ENCODE assay signal across 11 mouse cellular contexts in the genomic region with DNA sequence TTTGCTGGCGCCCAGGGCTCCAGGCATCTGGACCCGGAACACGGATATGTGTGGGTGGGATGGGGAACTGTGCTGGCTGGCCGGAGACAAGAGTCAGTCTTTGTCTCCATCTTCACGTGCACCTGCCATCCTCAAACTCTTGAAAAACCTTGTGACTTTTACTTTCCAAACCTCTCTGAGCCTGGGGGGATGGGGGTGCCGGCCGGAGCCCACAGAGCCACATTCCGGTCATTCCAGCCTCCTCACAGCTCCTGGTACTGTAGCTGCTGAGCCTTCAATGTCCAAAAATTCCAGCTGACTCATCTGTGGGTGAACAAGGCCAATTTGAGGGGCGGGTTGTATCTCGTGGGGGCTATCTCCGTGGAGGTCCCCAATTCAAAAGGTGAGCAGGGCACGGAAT. TPM values are rescaled to one million over a fixed set of nuclear protein-coding genes. Genes with fewer than 3 reads are reported as not detected.
DNase-seq lines count a peak whose midpoint lies in the region; ATAC-seq lines count a peak whose summit lies in the region.
"Had no signal": no experiment of that assay in that cellular context is flagged by ENCODE, and none has a peak within 500 bp of the region (broad histone marks: within the 10 kb centered on the region; RNA-seq: fewer than 3 reads in every experiment).

No protein-coding gene starts in this region.

- WGBS in heart, embryonic 16.5 days, result 13% methylated on average over 12 of the region's 12 CpGs

- H3K9me3 ChIP-seq in heart, embryonic 16.5 days (replicated peaks; ENCODE audit: control insufficient read depth, low read length), result no peaks in the 10 kb centered on the region
- H3K9me3 ChIP-seq: midbrain, embryonic 10.5 days had no signal

- H3K9ac ChIP-seq in heart, embryonic 16.5 days (ENCODE audit: low read length), result peak overlapping the region; percentile 52; the same call in 1 of the 2 replicates

- ATAC-seq in heart, embryonic 16.5 days (replicated peaks; ENCODE audit: extremely low read depth, insufficient read depth, low FRiP score), result no peak

- H3K4me2 ChIP-seq in heart, embryonic 16.5 days (ENCODE audit: low read depth, low read length), result peak overlapping the region; percentile 25

- H3K27ac ChIP-seq in heart, embryonic 16.5 days (ENCODE audit: low read length), result peak overlapping the region; percentile 77
- H3K27ac ChIP-seq: heart, adult 2 months; midbrain, embryonic 10.5 days had no signal

- H3K4me1 ChIP-seq in heart, embryonic 16.5 days (ENCODE audit: control insufficient read depth, insufficient read depth, low read length), result peaks cover 74% of the 10 kb centered on the region

- no peaks in the 10 kb centered on the region for H3K36me3 ChIP-seq in heart, embryonic 16.5 days (ENCODE audit: control insufficient read depth, insufficient read depth)
- H3K36me3 ChIP-seq: midbrain, embryonic 10.5 days had no signal

- H3K4me3 ChIP-seq in heart, embryonic 16.5 days (ENCODE audit: low read length), result no peak overlapping the region
- H3K4me3 ChIP-seq: heart, adult 2 months; midbrain, embryonic 10.5 days had no signal

- H3K27me3 ChIP-seq in heart, embryonic 16.5 days (ENCODE audit: control insufficient read depth, insufficient read depth, low read length), result no peaks in the 10 kb centered on the region

- peak; percentile 54 to 60 for DNase-seq in lung, adult 18-20 months
- DNase-seq in lung, postnatal 25 days (ENCODE audit: low spot score), result no peak
- DNase-seq in R1 (ENCODE audit: low read depth, low spot score), result peak; percentile 91
- peak; percentile 56 for DNase-seq in lung, postnatal 10 days
- no peak for DNase-seq in urinary bladder, adult 2 months (ENCODE audit: low spot score)
- DNase-seq in right cerebral cortex, postnatal 10 days (ENCODE audit: low spot score in 2 of 2), result no peak
- DNase-seq in thymus, postnatal 14 days, result no peak
- DNase-seq: cerebellum, adult 11 months had no signal

RNA-seq across cellular contexts. Expression of a gene that starts 41.8 kb away (rescaled TPM):
- polyA plus RNA-seq in heart, embryonic 16.5 days (2015; fragmentation: Nextera tagmentation; extraction: Ambion mirVana), result 0.15 and 0.20 TPM in 2 replicates
- polyA plus RNA-seq in urinary bladder, adult 2 months (2012; rRNA removed), result 2.5 and 2.8 TPM in 2 replicates

Comparison
In these comparisons a context has a peak if more than half of its experiments do, and no peak if none do; other contexts are left out.
1. DNase-seq: peak in lung, adult 18-20 months (2 of 2), R1 (single experiment) and lung, postnatal 10 days (single experiment); none in lung, postnatal 25 days (single experiment), urinary bladder, adult 2 months (single experiment), right cerebral cortex, postnatal 10 days (0 of 2) and thymus, postnatal 14 days (single experiment).